Mouse (Mus musculus): ENCODE measurements at regions not wholly inside any gene's neighbourhood (a gene's known extent, or its start where the extent isn't known, plus 50 kb on each side); places are given as distances from the start of the nearest gene placed in this dataset.

DNA sequence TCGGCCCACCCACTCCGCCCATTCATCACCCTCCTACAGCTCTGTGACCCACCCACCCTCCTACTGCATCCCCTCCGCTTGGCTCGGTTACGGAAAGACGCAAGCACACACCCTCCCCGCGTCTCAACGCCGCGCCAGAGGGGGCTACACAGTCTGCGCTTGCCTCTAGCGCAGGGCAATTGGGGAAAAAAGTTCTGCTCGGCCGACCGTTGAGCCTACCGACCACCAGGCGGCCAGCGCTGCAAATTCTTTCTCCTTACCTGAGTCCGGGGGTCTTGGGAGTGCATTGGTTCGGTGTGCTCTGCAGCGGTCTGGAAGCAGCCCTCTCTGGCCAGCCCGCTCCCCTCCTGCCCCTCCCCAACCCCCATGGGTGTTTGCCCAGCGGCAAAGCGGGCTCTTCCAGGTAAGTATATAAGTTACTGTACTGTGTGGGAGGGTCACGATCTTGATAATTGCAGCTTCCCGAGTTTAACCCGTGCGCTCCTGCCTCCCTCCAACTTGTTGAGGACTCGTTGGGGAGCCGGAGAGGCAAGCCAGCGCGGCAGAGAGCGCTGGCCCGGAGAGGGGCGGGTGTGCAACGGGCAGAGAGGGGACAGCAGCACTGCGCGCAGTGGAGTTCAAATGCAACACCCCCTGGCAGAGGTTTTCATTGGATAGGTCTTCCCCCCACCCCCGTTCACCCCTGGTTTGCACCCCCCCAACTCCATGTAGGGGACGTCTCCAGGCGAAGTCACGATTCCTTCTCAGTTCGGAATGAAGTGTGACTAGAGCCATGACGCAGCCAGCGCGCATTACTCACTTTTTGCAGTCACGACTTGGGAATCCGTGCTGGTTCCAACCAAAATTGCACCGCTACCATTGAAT, 85.5 kb upstream of the Hsd17b12 start:
- TF ChIP-seq USF1 (IDR thresholded peaks at IDR 0.05; ENCODE audit: low read depth) (no peak), CTCF (IDR thresholded peaks at IDR 0.05; ENCODE audit: control insufficient read depth, insufficient read depth, insufficient read length) (no peak), MYOG (IDR thresholded peaks at IDR 0.05; ENCODE audit: control insufficient read depth, extremely low read depth, insufficient read length) (no peak)

Measured in C2C12 (cell line).